Mouse (Mus musculus): Measurements from ENCODE around the gene 2410141K09Rik. TPM values are rescaled to one million over a fixed set of nuclear protein-coding genes. Genes with fewer than 3 reads are reported as not detected.
"Not testable (repeated sequence)": the region's sequence is repeated elsewhere in the genome, so short reads cannot be mapped to it uniquely, and the experiment has no call there.

Gene 2410141K09Rik
- total RNA-seq (2021), result not detected
- long read RNA-seq, experiment 1, result 0 reads
- long read RNA-seq, experiment 2, result 0 reads

- DNase-seq (ENCODE audit: low spot score in 2 of 2); intact Hi-C loops (cut with DNase I): not testable (repeated sequence)
Measured at GRCm38 (mm10) chr13:66441018-66441417, at the start of gene 2410141K09Rik. Gene 2410141K09Rik (minus strand): TSS chr13:66441118.

DNA sequence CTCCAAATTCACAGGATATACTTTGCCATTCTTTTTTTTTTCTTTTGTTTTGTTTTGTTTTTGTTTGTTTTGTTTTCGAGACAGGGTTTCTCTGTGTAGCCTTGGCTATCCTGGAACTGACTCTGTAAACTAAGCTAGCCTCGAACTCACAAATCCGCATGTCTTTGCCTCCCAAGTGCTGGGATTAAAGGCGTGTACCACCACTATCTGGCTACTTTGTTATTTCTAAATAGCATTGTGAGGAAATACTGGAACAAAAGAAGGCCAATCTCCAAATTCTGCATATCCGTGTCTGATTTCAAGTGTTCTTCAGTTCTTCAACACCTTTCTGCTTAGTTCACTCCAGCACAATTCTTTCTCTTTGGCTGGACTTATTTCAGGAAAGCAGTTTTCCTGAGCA is 14.1 kb downstream of the 2410141K09Rik start:
- intact Hi-C loops (cut with DNase I); DNase-seq (ENCODE audit: low spot score in 2 of 2): not testable (repeated sequence)

GRCm38 (mm10) chr13:66414962-66415361 is 26.0 kb downstream of the 2410141K09Rik start:
- DNase-seq (ENCODE audit: low spot score in 2 of 2); intact Hi-C loops (cut with DNase I): not testable (repeated sequence)

Other genes with a start within 250 kb of the 2410141K09Rik start
- gene Gm10772, start 213.5 kb downstream of the 2410141K09Rik start, total RNA-seq (2021), result not detected

Data from left cerebral cortex, postnatal 14 days (tissue).